Mouse (Mus musculus): ENCODE measurements around the gene Gm47791.

DNA sequence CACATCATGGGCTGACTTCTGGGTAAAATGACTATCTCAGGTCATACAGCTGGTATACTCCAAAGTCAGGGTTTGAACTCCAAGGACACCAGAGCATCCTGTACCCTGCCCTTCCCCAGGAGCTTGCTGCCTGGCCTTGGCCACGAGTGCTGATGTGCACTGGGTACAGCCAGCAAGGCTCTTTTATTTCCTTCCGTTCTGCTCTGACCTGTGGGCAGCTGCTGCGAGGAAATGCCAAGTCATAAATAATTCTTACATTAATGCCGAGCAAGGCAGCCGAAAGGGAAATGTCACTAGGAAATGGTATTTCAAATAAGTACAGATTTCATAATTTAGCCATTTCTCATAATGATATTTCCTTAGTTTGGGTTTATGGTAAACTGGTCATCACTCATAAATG is 27.3 kb upstream of the Gm47791 start:
- TF ChIP-seq EP300 (IDR thresholded peaks at IDR 0.05; ENCODE audit: low read depth) (no peak), CTCF (IDR thresholded peaks at IDR 0.05; ENCODE audit: low read depth) (no peak)
